Comparison of ENCODE assay signal across 16 mouse cellular contexts in the genomic region with DNA sequence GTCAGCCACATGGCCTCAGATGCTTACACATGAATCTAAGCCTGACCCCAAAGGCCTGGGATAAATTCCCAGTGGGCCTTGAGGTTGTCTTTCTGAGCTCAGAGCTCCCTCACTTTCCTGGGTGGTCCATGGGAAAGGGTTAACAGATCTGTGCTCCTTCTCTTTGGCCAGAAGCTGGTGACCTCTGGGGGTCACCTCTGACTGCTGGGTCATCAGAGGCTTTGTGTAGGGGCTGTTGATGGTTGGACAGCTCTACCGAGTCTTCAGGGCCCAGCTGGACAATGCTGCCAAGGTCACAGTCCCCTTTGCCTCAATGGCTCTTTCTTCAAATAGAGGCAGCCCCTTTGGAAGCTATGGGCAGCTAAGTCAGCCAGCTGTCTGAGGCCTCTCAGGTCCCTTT.
"Had no signal": no experiment of that assay in that cellular context is flagged by ENCODE, and none has a peak within 500 bp of the region (broad histone marks: within the 10 kb centered on the region; RNA-seq: fewer than 3 reads in every experiment).

No protein-coding gene starts in this region.

- ATAC-seq: lung, postnatal 0 days had no signal

- H3K9me3 ChIP-seq: lung, embryonic 15.5 days; megakaryocyte, embryonic 14.5 days; midbrain, embryonic 12.5 days; neural tube, embryonic 12.5 days; stomach, embryonic 15.5 days had no signal

- H3K27me3 ChIP-seq: lung, embryonic 15.5 days; neural tube, embryonic 12.5 days; stomach, embryonic 15.5 days had no signal

- H3K27ac ChIP-seq: lung, embryonic 15.5 days; macrophage; midbrain, embryonic 12.5 days; neural tube, embryonic 12.5 days; stomach, embryonic 15.5 days; stomach, postnatal 0 days had no signal

- H3K36me3 ChIP-seq: lung, embryonic 15.5 days; midbrain, embryonic 12.5 days; neural tube, embryonic 12.5 days; stomach, embryonic 15.5 days had no signal

- H3K9ac ChIP-seq: lung, embryonic 15.5 days; midbrain, embryonic 12.5 days; neural tube, embryonic 12.5 days; stomach, embryonic 15.5 days had no signal

- H3K4me2 ChIP-seq: lung, embryonic 15.5 days; midbrain, embryonic 12.5 days; neural tube, embryonic 12.5 days; stomach, embryonic 15.5 days had no signal

- DNase-seq: lung, adult 2 months; lung, postnatal 14 days; lung, postnatal 36 days; midbrain, embryonic 14.5 days; right cerebral cortex, postnatal 14 days; thymus, adult 2 months; thymus, postnatal 25 days; thymus, postnatal 4 days had no signal

- H3K4me3 ChIP-seq: lung, embryonic 15.5 days; megakaryocyte, embryonic 14.5 days; midbrain, embryonic 12.5 days; neural tube, embryonic 12.5 days; stomach, embryonic 15.5 days had no signal
